Mouse (Mus musculus) layer of hippocampus, postnatal 36 days (tissue): ENCODE measurements at regions not wholly inside any gene's neighbourhood (a gene's known extent, or its start where the extent isn't known, plus 50 kb on each side); places are given as distances from the start of the nearest gene placed in this dataset.

ENCODE experiments used
- DNase-seq, 2 experiments: peaks; one replicate each; pipeline ENCODE4 v3.0.0; 2022

DNA sequence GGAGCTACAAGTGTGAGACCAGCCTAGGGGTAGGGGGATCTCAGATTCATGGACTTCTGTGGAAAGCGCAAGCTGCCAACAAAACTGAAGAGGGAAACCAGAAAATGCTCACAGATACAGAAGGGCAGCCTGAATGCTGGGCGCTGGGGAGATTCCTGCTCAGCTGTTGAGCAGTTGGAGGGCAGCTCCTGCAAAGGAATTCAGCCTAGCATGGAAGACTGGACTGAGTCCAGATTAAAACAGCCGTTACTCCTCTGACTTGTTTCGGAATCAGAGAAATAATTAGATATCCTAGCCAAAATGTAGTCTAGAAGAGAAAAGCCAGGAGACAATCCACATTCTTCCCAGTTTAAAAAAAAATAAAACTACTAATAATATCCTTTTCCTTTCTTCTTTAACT lies 83.7 kb downstream of the Asb9 start:
- DNase-seq, result peak; percentile 1 to 2
